Mouse (Mus musculus) megakaryocyte, adult 5-6 weeks (primary cell): Measurements from ENCODE around the gene Apbb1. TPM values are rescaled to one million over a fixed set of nuclear protein-coding genes. Genes with fewer than 3 reads are reported as not detected.

Experiments used
- ATAC-seq: 2 replicates; pipeline ENCODE4 v1.8.0; 2016; ENCODE audit warnings: mild to moderate bottlenecking, inconsistent platforms; ENCODE audit not compliant: poor library complexity, severe bottlenecking
- total RNA-seq, 2 experiments: library from RNA; stranded (forward) in 1 of 2; stranded (reverse) in 1 of 2; fragments of 153-499, 151-499 nt in 1 of 2; fragments of 221-1000, 200-1000 nt in 1 of 2; gene quantifications; 2 replicates each; pipeline versions ENCODE4 v1.2.3 to v1.2.4; 2015 to 2017

Apbb1 gene
- total RNA-seq (2015) (1.6 and 1.9 TPM in 2 replicates), total RNA-seq (2017) (3.7 and 9.5 TPM in 2 replicates)

DNA sequence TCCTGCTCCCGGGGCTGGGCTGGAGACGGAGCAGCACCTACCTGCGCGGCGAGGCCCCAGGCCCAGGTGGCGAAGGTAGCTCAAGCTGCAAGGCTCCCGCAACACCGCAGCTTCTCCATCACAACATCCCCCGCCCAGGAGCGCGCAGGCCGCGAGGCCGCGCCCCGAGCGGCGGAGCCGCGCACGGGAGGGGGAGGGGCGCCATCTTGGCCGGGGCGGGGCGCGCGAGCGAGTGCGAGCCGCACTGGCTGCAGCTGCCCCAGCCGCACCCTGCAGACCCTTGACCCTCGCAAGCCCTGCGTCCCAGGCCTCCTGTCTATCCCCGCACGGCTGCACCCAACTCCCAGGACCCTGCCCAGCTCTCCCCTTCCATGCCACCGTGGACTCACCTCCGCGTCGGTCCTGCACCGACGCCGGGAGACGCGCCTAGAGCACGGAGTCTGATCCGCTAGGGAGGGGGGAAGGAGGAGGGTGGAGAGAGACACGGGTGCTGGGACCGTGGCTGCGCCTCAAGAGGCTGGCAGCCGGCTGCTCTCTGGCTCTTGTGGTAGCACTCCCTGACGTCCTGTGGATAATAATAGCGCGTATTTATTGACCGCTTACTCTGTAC is at the start of gene Apbb1:
Gene Apbb1, minus strand, starts transcription at position 560 of the 610 bp plus-strand sequence.
- ATAC-seq = peak; percentile 81

DNA sequence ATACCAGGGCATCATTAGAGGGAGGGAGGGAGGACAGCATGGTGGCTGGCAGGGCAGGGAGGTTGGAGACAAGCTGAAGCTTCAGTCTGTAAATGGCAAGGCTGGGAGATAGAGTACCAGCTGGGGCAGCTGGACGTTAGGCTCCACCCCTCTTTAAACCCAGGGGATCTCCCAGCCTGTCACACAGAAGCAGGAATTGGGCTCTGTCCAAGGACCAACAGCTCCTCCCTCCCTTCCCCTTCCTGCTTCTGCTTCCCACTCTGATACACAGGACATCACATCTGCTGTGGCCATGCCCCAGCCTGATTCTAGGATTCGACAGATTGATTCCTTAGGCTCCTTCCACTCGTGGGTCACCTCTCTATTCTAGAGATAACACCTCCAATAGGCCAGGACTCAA is 47.2 kb upstream of the Apbb1 start:
- peak; percentile 34 for ATAC-seq

DNA sequence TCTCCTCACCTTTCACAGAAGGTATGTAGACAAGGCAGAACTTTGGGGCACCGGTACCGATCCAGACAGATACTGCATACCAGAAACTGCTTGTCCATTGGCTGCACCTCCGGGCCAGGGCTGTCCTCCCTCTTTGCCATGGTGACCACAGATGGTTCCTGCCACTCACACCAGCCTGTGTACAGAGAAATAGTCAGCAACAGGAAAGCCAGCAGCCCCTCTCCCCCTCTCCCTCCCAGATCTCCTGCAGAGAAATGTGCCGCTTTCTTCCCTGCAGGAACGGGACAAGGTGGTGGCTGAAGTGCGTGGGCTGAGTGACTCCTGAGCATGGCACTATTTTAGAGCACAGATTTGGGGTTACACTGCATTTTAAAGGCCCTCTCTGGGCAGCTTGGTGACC is 43.9 kb upstream of the Apbb1 start:
- no peak for ATAC-seq

DNA sequence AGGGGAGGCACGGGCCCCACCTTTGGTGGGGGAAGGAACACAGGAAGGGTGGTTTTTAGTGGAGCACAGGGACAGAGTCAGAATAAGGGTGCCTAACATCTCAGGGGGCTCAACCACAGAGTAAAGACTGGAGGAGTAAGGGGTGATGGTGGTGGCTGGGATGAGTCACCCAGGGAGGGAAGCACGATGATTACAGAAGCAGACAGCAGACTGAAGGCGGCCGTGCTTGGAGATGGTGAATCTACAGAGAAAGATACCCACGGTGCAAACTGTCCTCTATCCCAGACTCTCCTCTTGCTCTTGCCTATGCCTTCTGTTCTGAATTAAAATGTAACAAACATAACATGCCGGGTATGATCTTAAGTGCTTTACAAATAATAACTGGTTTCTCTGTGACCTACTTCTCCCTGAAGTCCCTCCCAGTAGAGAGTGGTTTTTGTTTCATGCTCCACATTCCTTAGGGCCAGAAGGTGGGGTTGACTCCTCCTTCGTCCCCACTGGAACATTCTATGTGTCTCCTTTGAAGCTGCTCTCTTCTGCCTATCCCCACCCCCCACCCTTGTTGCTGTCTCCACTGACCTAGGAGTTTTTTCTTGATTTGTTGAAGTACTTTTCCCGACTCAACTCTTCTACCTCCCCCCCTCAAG is 40.3 kb upstream of the Apbb1 start:
- ATAC-seq = no peak

DNA sequence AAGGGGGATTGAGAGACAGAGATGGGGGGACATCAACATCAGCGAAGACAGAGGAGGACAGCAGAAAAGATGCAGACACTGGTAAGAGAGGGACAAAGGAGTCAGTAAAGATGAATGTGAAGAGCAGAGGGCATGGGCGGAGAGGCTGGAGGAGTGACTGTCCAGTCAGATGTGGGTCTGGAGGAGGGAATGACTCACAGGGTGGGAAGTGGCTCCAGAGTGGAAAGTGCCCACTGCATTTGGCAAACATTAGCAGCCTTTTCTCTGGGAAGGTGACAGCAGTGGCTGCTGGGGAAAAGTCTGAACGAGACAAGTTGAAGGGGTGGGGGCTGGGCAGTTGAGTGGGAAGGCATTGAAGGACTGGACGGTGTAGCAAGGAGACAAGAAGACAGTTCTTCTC is 39.6 kb upstream of the Apbb1 start:
- no peak for ATAC-seq

DNA sequence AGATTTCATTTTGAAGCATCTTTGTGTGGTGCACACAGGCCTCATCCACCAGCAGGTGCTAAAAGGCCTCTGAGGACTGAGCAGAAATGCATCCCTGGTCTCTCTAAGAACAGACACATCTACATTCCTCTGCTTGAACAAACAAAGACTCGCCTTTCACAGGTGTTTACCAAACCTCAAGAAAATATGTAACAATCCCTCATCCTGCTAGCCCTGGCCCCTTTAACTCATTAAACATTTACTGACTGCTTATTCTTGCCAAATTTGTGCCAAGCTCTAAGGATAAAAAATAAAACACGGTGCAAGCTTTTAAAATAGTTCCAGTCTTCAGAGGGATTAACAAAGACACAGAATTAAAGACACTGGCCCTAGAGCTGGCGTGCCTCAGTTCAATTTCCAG is 38.2 kb upstream of the Apbb1 start:
- ATAC-seq = no peak

- ATAC-seq = no peak
Measured at GRCm38 (mm10) chr7:105617810-105618209, 36.4 kb upstream of the Apbb1 start.

DNA sequence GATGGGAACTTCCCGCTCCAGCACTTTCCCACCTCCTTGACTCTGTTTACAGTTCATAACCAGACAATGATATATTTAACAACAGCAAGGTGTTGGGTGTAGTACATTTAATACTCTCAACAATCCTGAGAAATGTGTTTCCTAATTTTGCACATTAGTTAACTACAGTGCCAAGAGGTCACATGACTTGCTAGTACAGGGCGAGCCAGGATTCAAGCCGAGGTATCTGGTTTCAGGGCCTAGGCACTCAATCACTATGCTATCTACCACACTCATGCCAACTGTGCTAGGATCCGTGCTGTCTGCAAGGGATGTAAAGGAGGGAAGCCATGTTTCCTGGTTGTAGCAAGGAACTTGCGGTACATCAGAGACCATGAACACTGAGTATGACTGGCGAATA is 35.1 kb upstream of the Apbb1 start:
- no peak for ATAC-seq

GRCm38 (mm10) chr7:105615720-105616119 is 34.3 kb upstream of the Apbb1 start:
- no peak for ATAC-seq

DNA sequence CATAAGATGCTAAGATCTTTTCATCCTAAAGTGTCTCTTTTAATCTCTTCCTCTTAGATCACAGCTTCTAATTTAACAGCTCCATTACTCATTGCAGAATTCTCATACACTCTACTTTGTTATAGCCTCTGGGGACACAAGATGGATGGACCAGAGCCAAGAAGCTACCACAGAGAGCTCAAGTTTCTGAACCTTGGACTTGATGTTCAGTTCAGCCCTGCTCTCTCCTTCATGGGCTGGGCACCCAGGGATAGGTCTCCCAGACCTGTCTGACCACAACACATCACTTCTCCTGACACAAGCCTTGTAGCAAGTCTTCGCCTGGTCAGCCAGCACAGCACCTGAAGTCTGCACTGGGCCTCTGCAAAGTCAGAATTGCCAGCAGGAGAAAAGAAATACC is 32.9 kb upstream of the Apbb1 start:
- no peak for ATAC-seq

GRCm38 (mm10) chr7:105611767-105612166 is 30.3 kb upstream of the Apbb1 start:
- no peak for ATAC-seq

GRCm38 (mm10) chr7:105608467-105608866 is 27.0 kb upstream of the Apbb1 start:
- peak; percentile 39 for ATAC-seq

DNA sequence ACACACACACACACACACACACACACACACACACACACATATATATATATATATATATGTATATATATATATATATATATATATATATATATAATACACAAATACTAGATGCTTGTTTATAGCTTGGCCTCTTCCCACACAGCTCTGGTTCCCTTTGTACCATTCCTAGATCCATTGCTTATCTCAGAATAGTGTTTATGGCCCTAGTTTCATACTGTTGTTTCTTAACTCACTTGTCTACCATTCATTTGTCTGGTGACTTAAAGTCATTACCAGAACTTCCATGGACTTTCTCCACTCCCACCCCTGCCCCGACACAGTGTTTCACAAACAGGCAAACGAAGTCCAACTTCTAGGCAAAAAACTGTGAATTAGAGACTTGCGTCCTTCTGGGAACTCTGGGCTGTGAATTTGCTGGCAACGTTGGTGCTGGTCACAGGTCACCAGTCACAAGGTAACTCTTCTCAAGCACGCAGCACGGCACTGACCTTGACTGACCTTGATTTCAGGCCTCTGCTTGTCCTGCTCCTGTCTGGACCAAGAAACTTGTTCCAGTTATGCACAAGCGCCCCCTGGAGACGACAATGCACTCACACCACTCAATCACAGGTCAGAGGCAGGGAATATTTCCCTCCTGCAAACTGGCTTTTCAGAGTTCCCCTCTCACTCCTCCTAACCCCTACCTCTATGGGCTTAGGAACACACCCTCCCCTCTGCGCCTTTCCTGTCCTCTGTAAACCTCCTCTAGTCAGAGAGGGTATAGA is 21.6 kb upstream of the Apbb1 start:
- peak; percentile 94 for ATAC-seq

DNA sequence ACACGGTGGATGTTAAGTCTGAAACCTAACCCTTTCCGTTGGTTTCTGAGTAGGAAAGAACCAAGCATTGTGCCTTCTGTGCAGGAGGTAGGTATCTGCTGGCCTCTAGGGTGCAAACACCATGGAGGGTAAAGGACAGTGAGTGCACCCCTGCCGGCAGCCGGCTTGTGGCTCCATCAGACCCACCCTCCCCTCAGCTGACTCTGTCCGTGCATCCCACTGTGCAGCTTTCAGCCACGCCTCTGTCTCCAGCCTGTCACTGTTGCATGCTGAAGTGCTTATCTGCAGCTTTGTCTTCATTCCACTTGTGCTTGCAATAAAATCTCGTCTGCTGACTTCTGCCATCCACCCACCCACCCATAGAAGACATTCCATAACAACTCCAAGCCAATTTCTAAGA is 8.6 kb upstream of the Apbb1 start:
- no peak for ATAC-seq

GRCm38 (mm10) chr7:105588325-105588912 is 7.0 kb upstream of the Apbb1 start:
- peak; percentile 71 for ATAC-seq

GRCm38 (mm10) chr7:105581959-105582358 is 506 bp upstream of the Apbb1 start:
- no peak for ATAC-seq

- no peak for ATAC-seq
Measured at GRCm38 (mm10) chr7:105580627-105581089, 795 bp downstream of the Apbb1 start.

GRCm38 (mm10) chr7:105578481-105578880 is 3.0 kb downstream of the Apbb1 start:
- no peak for ATAC-seq

DNA sequence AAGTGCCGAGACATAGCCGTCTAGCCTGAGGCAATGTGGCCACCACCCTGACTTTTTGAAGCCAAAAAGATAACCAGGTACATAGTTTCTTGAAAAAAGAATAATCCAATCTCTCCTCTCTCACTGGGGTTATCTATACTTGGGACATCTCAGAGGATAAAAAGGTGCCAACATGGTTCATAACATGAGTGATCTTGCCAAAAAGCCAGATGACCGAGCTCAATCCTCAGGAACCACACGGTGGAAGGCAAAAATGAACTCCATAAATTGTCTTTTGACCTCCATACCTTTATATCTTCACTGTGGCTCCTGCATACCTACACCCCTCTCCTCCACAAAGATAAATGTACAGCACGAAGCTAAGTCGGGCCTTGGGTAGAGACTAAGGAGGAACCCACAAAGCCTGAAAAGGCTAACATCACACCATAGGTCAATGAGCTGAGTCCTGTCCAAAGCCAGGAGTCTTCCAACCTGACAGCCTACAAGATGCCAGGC is 4.0 kb downstream of the Apbb1 start:
- no peak for ATAC-seq

- no peak for ATAC-seq
Measured at GRCm38 (mm10) chr7:105576166-105576748, 5.2 kb downstream of the Apbb1 start.

- no peak for ATAC-seq
Measured at GRCm38 (mm10) chr7:105574537-105574936, 6.9 kb downstream of the Apbb1 start.
